Mouse (Mus musculus) heart, embryonic 15.5 days (tissue): ENCODE data around the gene 2310033P09Rik. TPM values are rescaled to one million over a fixed set of nuclear protein-coding genes. Genes with fewer than 3 reads are reported as not detected.

Source experiments
- ATAC-seq: fragments of 200-750 bp; cut with Nextera tagmentation; replicated peaks from 2 replicates; pipeline ENCODE4 v1.8.0; 2017; ENCODE audit warnings: low read depth, moderate TSS enrichment; ENCODE audit not compliant: insufficient number of reproducible peaks, insufficient read depth, low FRiP score
- H3K27ac ChIP-seq: fragments of 300-500 bp; sonication (generic); 2 replicates; pipeline ENCODE4 v1.5.1; 2015; ENCODE audit warnings: mild to moderate bottlenecking, inconsistent platforms
- H3K27me3 ChIP-seq: fragments of 300-500 bp; sonication (generic); 2 replicates; pipeline ENCODE4 v1.6.1; 2015; ENCODE audit warnings: inconsistent platforms
- H3K36me3 ChIP-seq: fragments of 300-500 bp; sonication (generic); 2 replicates; pipeline ENCODE4 v1.6.1; 2015; ENCODE audit warnings: mild to moderate bottlenecking, inconsistent platforms
- H3K4me1 ChIP-seq: fragments of 300-500 bp; sonication (generic); replicated peaks from 2 replicates; pipeline ENCODE4 v1.6.1; 2015; ENCODE audit warnings: inconsistent platforms
- H3K4me2 ChIP-seq: fragments of 300-500 bp; sonication (generic); 2 replicates; pipeline ENCODE4 v1.6.1; 2015; ENCODE audit warnings: inconsistent platforms, mild to moderate bottlenecking, moderate library complexity
- H3K4me3 ChIP-seq: fragments of 300-500 bp; sonication (generic); 2 replicates; pipeline ENCODE4 v1.5.1; 2015; ENCODE audit warnings: mild to moderate bottlenecking, inconsistent platforms
- H3K9ac ChIP-seq: fragments of 300-500 bp; sonication (generic); 2 replicates; pipeline ENCODE4 v1.6.1; 2015; ENCODE audit warnings: mild to moderate bottlenecking, inconsistent platforms
- H3K9me3 ChIP-seq: fragments of 300-500 bp; sonication (generic); replicated peaks from 2 replicates; pipeline ENCODE4 v1.6.1; 2016; ENCODE audit warnings: inconsistent platforms
- WGBS: fragments of 180-500 bp; shearing (Covaris S2); methylation state at CpG from one replicate; pipeline ENCODE4 v1.1.7; 2015; ENCODE audit warnings: mixed read lengths; 5-methylcytosine and 5-hydroxymethylcytosine counted together
- polyA plus RNA-seq: library from polyadenylated mRNA; unstranded; fragments of >200 nt; fragmentation: Nextera tagmentation; extraction: Ambion mirVana; gene quantifications from 2 replicates; pipeline ENCODE4 v1.2.1, GENCODE M21; 2015

The 2310033P09Rik gene
- polyA plus RNA-seq, 1 experiment from 2014 or later = 17.7 TPM

DNA sequence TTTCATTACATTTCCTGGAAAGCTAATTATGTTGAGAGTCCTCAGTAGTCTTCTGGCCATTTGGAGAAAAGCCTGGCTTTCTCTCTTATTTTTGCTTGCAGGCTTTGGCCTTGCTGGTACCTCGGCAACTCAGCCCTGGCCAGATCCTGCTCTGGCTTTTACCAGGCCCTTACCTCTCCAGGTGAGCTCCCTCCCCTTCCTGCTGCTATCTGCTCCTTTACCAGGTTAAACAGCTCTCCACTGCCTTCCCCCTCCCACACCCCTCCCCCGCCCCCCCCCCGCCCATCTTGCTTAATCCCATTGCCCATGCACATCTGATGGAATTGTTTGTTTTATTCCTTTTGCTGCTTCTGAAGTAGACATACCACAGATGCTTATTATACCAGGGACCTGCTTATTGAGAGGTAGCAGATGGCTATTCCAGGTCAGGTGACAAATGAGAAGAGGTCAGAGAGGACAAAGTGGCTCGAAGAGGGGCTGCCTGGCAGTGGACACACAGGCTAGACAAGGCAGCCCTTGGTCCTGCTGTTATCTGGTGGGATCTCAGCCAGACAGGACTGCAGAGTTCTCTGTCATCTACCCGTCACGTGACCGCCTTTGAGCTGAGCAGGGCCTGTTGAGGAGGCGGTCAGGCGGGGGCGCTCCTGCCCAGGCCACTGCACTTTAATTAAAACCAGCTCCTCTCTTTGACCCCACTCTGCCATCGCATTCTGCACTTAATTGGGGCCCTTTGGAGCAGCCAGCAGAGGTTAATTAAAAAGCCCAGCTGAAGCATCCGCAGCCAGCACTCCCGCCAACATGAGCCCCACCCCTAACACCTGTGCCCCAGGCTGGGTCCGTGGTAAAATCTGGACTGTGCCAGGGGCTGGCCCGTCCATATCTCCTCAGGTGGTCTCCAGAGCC lies 30.7 kb downstream of the 2310033P09Rik start:
- Histone ChIP-seq H3K4me2 (0 out of 2 replicates have a peak overlapping the region, but pooled peaks have one; percentile 10), H3K4me1 (peaks cover 9% of the 10 kb centered on the region), H3K27ac (no peak overlapping the region), H3K36me3 (no peaks in the 10 kb centered on the region), H3K27me3 (peaks cover 50% of the 10 kb centered on the region), H3K9ac (no peak overlapping the region), H3K9me3 (no peaks in the 10 kb centered on the region), H3K4me3 (no peak overlapping the region)
- WGBS = 5% methylated on average over 14 of the region's 15 CpGs
- ATAC-seq = peak; percentile 83

DNA sequence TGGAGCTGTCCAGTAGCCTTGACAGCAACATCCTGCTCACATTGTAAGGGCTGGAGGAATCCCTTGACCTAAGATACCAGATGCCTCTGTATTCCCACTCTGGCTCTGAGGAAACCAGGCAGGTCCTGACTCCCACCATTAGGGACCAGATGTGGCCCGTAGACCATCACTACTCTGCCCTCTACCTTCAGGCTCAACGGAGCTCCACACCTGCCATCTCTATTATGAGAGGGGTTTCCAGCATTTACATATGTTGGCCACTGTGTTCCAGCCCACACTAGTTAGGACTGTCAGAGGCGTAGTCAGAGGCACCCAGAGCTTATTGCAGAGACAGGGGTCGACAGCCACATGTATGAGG lies 31.3 kb downstream of the 2310033P09Rik start:
- Histone ChIP-seq H3K27me3 (peaks cover 56% of the 10 kb centered on the region), H3K9me3 (no peaks in the 10 kb centered on the region), H3K36me3 (no peaks in the 10 kb centered on the region), H3K4me2 (0 out of 2 replicates have a peak overlapping the region, but pooled peaks have one; percentile 10), H3K4me1 (peaks cover 9% of the 10 kb centered on the region), H3K4me3 (no peak overlapping the region), H3K27ac (no peak overlapping the region), H3K9ac (no peak overlapping the region)
- WGBS = 50% methylated on average over 4 of the region's 4 CpGs
- ATAC-seq = no peak

DNA sequence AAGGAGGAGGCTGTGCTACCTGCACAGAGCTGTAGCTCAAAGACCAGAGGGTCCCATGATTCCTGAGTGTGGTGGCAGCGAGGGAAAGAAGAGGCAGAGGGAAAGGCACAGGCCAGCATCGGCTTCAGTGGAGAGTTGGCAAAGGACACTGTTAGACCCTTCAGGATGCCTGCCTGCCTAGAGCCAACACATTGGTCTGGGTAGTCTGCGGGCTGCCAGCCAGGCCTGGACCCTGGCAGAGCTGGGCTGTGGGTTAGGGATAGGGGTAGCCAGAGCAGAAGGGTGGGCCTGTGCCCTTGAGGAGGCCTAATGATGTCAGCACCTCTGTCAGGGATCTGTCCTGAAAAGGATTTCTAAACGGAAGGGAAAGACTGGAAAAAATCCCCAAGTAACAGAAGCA lies 31.7 kb downstream of the 2310033P09Rik start:
- Histone ChIP-seq H3K36me3 (no peaks in the 10 kb centered on the region), H3K9ac (no peak overlapping the region), H3K4me1 (peaks cover 9% of the 10 kb centered on the region), H3K27me3 (peaks cover 60% of the 10 kb centered on the region), H3K9me3 (no peaks in the 10 kb centered on the region), H3K4me3 (no peak overlapping the region), H3K27ac (no peak overlapping the region), H3K4me2 (no peak overlapping the region)
- 69% methylated on average over 4 of the region's 4 CpGs for WGBS
- ATAC-seq = no peak

DNA sequence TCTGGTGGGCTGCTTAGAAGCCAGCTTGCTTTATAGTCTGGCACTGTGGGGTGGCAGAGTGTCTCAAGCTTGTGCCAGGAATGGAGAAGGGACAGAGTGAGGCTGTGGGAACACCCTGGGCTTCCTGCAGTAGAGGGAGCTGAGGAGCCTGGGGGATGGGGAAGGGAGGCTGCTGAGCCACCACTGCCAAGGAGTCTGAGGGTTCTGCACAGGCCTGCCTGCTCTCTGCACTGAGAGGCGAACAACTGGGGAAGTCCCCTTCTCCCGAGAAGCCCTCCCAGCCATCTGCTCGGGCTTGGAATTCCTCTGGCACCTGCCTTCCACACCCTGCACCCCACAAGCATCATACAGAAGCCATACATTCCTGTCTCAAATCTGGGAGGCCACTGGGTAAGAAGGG lies 33.7 kb downstream of the 2310033P09Rik start:
- no peak for ATAC-seq
- Histone ChIP-seq H3K4me1 (peaks cover 9% of the 10 kb centered on the region), H3K27ac (no peak overlapping the region), H3K36me3 (no peaks in the 10 kb centered on the region), H3K9me3 (no peaks in the 10 kb centered on the region), H3K27me3 (peaks cover 74% of the 10 kb centered on the region), H3K4me3 (no peak overlapping the region), H3K9ac (no peak overlapping the region), H3K4me2 (no peak overlapping the region)
- 7% methylated on average over 3 of the region's 3 CpGs for WGBS

DNA sequence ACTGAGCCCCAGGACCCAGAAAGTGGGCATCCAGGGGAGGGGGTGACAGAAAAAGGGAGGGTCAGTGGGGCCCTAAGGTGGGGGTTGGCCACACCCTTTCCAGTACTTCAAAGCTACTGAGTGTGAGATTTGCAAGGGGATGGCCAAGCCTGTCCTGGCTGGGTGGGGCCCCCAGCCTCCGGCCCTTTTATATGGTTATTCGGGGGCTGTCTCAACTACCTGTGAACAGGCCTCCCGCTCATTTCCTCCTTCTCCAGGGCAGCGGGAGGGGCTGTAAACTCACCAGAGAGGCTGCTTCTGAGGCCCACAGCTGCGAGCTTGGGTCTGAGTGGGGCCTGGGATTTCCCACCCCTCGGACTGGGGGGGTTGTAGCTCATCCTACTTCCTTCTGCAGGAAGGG lies 35.7 kb downstream of the 2310033P09Rik start:
- no peaks in the 10 kb centered on the region for H3K9me3 ChIP-seq
- 18% methylated on average over 6 of the region's 6 CpGs for WGBS
- ATAC-seq = no peak
- H3K27ac ChIP-seq = no peak overlapping the region
- H3K4me1 ChIP-seq = peaks cover 5% of the 10 kb centered on the region
- H3K4me3 ChIP-seq = no peak overlapping the region
- H3K36me3 ChIP-seq = no peaks in the 10 kb centered on the region
- H3K9ac ChIP-seq = no peak overlapping the region
- no peak overlapping the region for H3K4me2 ChIP-seq
- peaks cover 84% of the 10 kb centered on the region for H3K27me3 ChIP-seq

DNA sequence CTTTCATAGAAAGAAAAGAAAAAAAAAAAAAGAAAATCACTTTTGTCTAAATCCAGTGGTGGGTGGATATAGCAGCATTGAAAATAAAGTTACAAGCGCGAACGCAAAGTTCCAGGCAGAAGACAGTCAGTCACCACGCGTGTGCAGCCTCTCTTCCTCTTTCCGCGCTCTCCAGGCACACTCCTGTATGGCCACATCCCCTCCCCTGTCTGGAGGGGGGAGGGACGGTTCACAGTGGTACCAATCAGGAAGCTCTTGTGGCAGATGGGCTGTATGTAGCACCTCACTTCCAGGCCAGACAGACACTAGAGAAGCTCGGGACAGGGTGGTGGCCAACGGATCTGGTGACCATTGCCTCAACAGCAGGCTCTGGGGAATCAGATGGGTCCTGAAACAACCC lies 40.0 kb downstream of the 2310033P09Rik start:
- Histone ChIP-seq H3K4me2 (no peak overlapping the region), H3K4me3 (no peak overlapping the region), H3K36me3 (no peaks in the 10 kb centered on the region), H3K4me1 (no peaks in the 10 kb centered on the region), H3K9me3 (no peaks in the 10 kb centered on the region), H3K27ac (no peak overlapping the region), H3K27me3 (peaks cover 79% of the 10 kb centered on the region), H3K9ac (no peak overlapping the region)
- WGBS = 50% methylated on average over 10 of the region's 10 CpGs
- ATAC-seq = no peak

DNA sequence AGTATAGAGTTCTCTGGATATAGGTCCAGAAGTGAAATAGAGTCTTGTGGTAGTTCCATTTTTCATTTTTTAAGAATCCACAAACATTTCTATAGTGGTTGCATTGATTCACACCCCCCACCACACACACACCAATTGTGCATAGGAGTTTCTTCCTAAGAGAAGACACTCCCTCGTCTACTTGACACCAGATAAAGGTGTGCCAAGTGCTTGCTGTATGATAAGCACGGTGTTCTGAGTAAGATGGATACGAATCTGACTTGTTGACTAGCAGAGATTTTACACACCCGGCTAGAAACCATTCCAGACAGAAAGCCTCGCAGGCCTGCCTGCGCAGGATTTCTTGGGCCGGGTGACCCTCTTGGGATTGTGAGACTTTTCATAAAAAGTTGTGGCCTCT lies 51.5 kb downstream of the 2310033P09Rik start:
- ATAC-seq = no peak
- Histone ChIP-seq H3K9me3 (no peaks in the 10 kb centered on the region), H3K9ac (no peak overlapping the region), H3K4me3 (no peak overlapping the region), H3K27ac (no peak overlapping the region), H3K36me3 (no peaks in the 10 kb centered on the region), H3K4me1 (peaks cover 11% of the 10 kb centered on the region), H3K27me3 (peaks cover 55% of the 10 kb centered on the region), H3K4me2 (no peak overlapping the region)
- WGBS = 55% methylated on average over 7 of the region's 7 CpGs

Other genes with a start within 250 kb of the 2310033P09Rik start
- gene Trim11, start 230.2 kb upstream of the 2310033P09Rik start, polyA plus RNA-seq = 26.9 and 34.6 TPM in 2 replicates
- gene Obscn, start 71.9 kb upstream of the 2310033P09Rik start, polyA plus RNA-seq = 64.8 and 65.2 TPM in 2 replicates
- 7.3 and 8.5 TPM in 2 replicates for gene Iba57, start 44.6 kb upstream of the 2310033P09Rik start, polyA plus RNA-seq
- 0.77 TPM in 2 replicates for gene Gjc2, start 25.1 kb upstream of the 2310033P09Rik start, polyA plus RNA-seq
- gene Guk1, start 16.1 kb upstream of the 2310033P09Rik start, polyA plus RNA-seq = 109 and 125 TPM in 2 replicates
- gene Mrpl55, start 5.8 kb upstream of the 2310033P09Rik start, polyA plus RNA-seq = 99.8 and 114 TPM in 2 replicates
- gene Arf1, start 19.9 kb downstream of the 2310033P09Rik start, polyA plus RNA-seq = 528 and 586 TPM in 2 replicates
- gene Wnt3a, start 82.4 kb downstream of the 2310033P09Rik start, polyA plus RNA-seq = not detected in 2 replicates
- gene Wnt9a, start 98.6 kb downstream of the 2310033P09Rik start, polyA plus RNA-seq = 2.3 and 4.2 TPM in 2 replicates
- gene Prss38, start 167.3 kb downstream of the 2310033P09Rik start, polyA plus RNA-seq = not detected in 2 replicates
- gene Jmjd4, start 241.7 kb downstream of the 2310033P09Rik start, polyA plus RNA-seq = 8.8 and 11.4 TPM in 2 replicates
- gene Snap47, start 242.9 kb downstream of the 2310033P09Rik start, polyA plus RNA-seq = 81.0 and 88.9 TPM in 2 replicates